Mouse (Mus musculus) MEL (cell line): ENCODE measurements at regions not wholly inside any gene's neighbourhood (a gene's known extent, or its start where the extent isn't known, plus 50 kb on each side); places are given as distances from the start of the nearest gene placed in this dataset.

Experiments used
- DNase-seq: peaks from one replicate; pipeline ENCODE4 v3.0.0; 2011; ENCODE audit warnings: low read depth, low spot score
- H3K27ac ChIP-seq: 2 replicates; pipeline ENCODE4 v1.5.1; 2012; ENCODE audit warnings: low read depth, mild to moderate bottlenecking, control low read depth, low read length, moderate library complexity; ENCODE audit not compliant: control insufficient read depth
- H3K27me3 ChIP-seq, 2 experiments: fragments of 150-350 bp in 1 of 2; sonication (generic) in 1 of 2; 2 replicates each; pipeline ENCODE4 v1.6.1; 2012; ENCODE audit warnings: low read length in 2 of 2, mild to moderate bottlenecking in 2 of 2, improper control_type of control experiment in 1 of 2, moderate library complexity in 1 of 2; ENCODE audit not compliant: insufficient read depth in 2 of 2, control insufficient read depth in 1 of 2
- H3K36me3 ChIP-seq, 2 experiments: 2 replicates each; pipeline ENCODE4 v1.6.1; 2012 to 2014; ENCODE audit warnings: low read length in 2 of 2, improper control_type of control experiment in 1 of 2, inconsistent platforms in 1 of 2, mild to moderate bottlenecking in 1 of 2; ENCODE audit not compliant: insufficient read depth in 2 of 2, control insufficient read depth in 1 of 2
- H3K4me1 ChIP-seq, 2 experiments: fragments of 150-350 bp in 1 of 2; sonication (generic) in 1 of 2; 2 replicates each; pipeline ENCODE4 v1.6.1; 2012; ENCODE audit warnings: low read length in 2 of 2, improper control_type of control experiment in 1 of 2, mild to moderate bottlenecking in 1 of 2; ENCODE audit not compliant: insufficient read depth in 2 of 2, control insufficient read depth in 1 of 2
- H3K4me3 ChIP-seq, 2 experiments: fragments of 150-350 bp in 1 of 2; sonication (generic) in 1 of 2; 2 replicates each; pipeline ENCODE4 v1.5.1; 2012; ENCODE audit warnings: low read depth in 2 of 2, low read length in 2 of 2, mild to moderate bottlenecking in 2 of 2, moderate library complexity in 2 of 2, control low read depth in 1 of 2, improper control_type of control experiment in 1 of 2; ENCODE audit not compliant: control insufficient read depth in 1 of 2, insufficient read depth in 1 of 2
- H3K79me2 ChIP-seq: 2 replicates; pipeline ENCODE4 v1.6.1; 2012; ENCODE audit warnings: mild to moderate bottlenecking, low read length, moderate library complexity; ENCODE audit not compliant: control insufficient read depth, poor library complexity, insufficient read depth
- H3K9ac ChIP-seq: 2 replicates; pipeline ENCODE4 v1.6.1; 2012; ENCODE audit warnings: low read depth, mild to moderate bottlenecking, control low read depth, low read length, moderate library complexity; ENCODE audit not compliant: control insufficient read depth, poor library complexity, severe bottlenecking
- H3K9me3 ChIP-seq: fragments of 150-350 bp; sonication (generic); replicated peaks from 2 replicates; pipeline ENCODE4 v1.6.1; 2012; ENCODE audit warnings: mild to moderate bottlenecking, low read length, improper control_type of control experiment, moderate library complexity; ENCODE audit not compliant: insufficient read depth
- BHLHE40 ChIP-seq: IDR thresholded peaks from 2 replicates; pipeline ENCODE4 v1.6.1; 2012; ENCODE audit warnings: low read depth, mild to moderate bottlenecking, inconsistent platforms, low read length, improper control_type of control experiment, borderline replicate concordance
- CTCF ChIP-seq, 3 experiments: IDR thresholded peaks in 2 of 3; conservative IDR thresholded peaks in 1 of 3; 2 replicates each; pipeline ENCODE4 v1.5.1; 2011 to 2012; ENCODE audit warnings: low read length in 3 of 3, low read depth in 2 of 3, mild to moderate bottlenecking in 2 of 3, improper control_type of control experiment in 1 of 3, inconsistent platforms in 1 of 3, mixed read lengths in 1 of 3, moderate library complexity in 1 of 3; ENCODE audit not compliant: control insufficient read depth in 1 of 3, insufficient read depth in 1 of 3, poor library complexity in 1 of 3, severe bottlenecking in 1 of 3
- E2F4 ChIP-seq: IDR thresholded peaks from 2 replicates; pipeline ENCODE4 v1.6.1; 2011; ENCODE audit warnings: low read depth, low read length, improper control_type of control experiment, borderline replicate concordance
- ELF1 ChIP-seq: IDR thresholded peaks from 2 replicates; pipeline ENCODE4 v1.6.1; 2014; ENCODE audit warnings: low read depth, mild to moderate bottlenecking, inconsistent platforms, low read length, improper control_type of control experiment, moderate library complexity
- GABPA ChIP-seq: IDR thresholded peaks from 2 replicates; pipeline ENCODE4 v1.6.1; 2012; ENCODE audit warnings: low read depth, mild to moderate bottlenecking, inconsistent platforms, low read length, improper control_type of control experiment, moderate library complexity
- GATA1 ChIP-seq: IDR thresholded peaks from 2 replicates; pipeline ENCODE4 v1.6.1; 2011; ENCODE audit warnings: low read depth, low read length, improper control_type of control experiment
- HCFC1 ChIP-seq: IDR thresholded peaks from 2 replicates; pipeline ENCODE4 v1.6.1; 2012; ENCODE audit warnings: low read depth, mild to moderate bottlenecking, inconsistent platforms, low read length, improper control_type of control experiment, moderate library complexity
- KAT2A ChIP-seq: conservative IDR thresholded peaks from 2 replicates; pipeline ENCODE4 v1.6.1; 2012; ENCODE audit warnings: low read depth, low read length, improper control_type of control experiment, inconsistent platforms
- MAFK ChIP-seq: IDR thresholded peaks from 2 replicates; pipeline ENCODE4 v1.6.1; 2011; ENCODE audit warnings: low read depth, mild to moderate bottlenecking, low read length, improper control_type of control experiment, borderline replicate concordance
- MAX ChIP-seq: IDR thresholded peaks from 2 replicates; pipeline ENCODE4 v1.6.1; 2011; ENCODE audit warnings: low read length, improper control_type of control experiment
- MEF2A ChIP-seq: IDR thresholded peaks from 2 replicates; pipeline ENCODE4 v1.6.1; 2014; ENCODE audit warnings: low read depth, mild to moderate bottlenecking, inconsistent platforms, low read length, improper control_type of control experiment; ENCODE audit not compliant: poor library complexity, insufficient replicate concordance, severe bottlenecking; ENCODE audit errors: extremely low read depth
- MYB ChIP-seq: IDR thresholded peaks from 2 replicates; pipeline ENCODE4 v1.6.1; 2011; ENCODE audit warnings: mild to moderate bottlenecking, low read depth, low read length, improper control_type of control experiment
- MYC ChIP-seq: IDR thresholded peaks from 2 replicates; pipeline ENCODE4 v1.6.1; 2011; ENCODE audit warnings: low read depth, mild to moderate bottlenecking, low read length, improper control_type of control experiment, moderate library complexity
- POLR2A ChIP-seq, 2 experiments: IDR thresholded peaks; 2 replicates each; pipeline ENCODE4 v1.6.1; 2011 to 2012; ENCODE audit warnings: low read length in 2 of 2, mild to moderate bottlenecking in 2 of 2, control low read depth in 1 of 2, improper control_type of control experiment in 1 of 2, low read depth in 1 of 2, moderate library complexity in 1 of 2; ENCODE audit not compliant: control insufficient read depth in 1 of 2, insufficient read depth in 1 of 2, poor library complexity in 1 of 2
- POLR2AphosphoS2 ChIP-seq: IDR thresholded peaks from 2 replicates; pipeline ENCODE4 v1.6.1; 2011; ENCODE audit warnings: low read length, improper control_type of control experiment
- POLR2AphosphoS5 ChIP-seq: IDR thresholded peaks from 2 replicates; pipeline ENCODE4 v1.6.1; 2012; ENCODE audit warnings: low read depth, borderline replicate concordance, mild to moderate bottlenecking, inconsistent platforms, low read length, moderate library complexity, mixed read lengths
- RAD21 ChIP-seq: IDR thresholded peaks from 2 replicates; pipeline ENCODE4 v1.6.1; 2011; ENCODE audit warnings: mild to moderate bottlenecking, low read depth, low read length, improper control_type of control experiment
- SIN3A ChIP-seq: IDR thresholded peaks from 2 replicates; pipeline ENCODE4 v1.6.1; 2012; ENCODE audit warnings: low read length, improper control_type of control experiment, inconsistent platforms
- TAL1 ChIP-seq: IDR thresholded peaks from 2 replicates; pipeline ENCODE4 v1.6.1; 2012; ENCODE audit warnings: mild to moderate bottlenecking, inconsistent platforms, low read length, moderate library complexity, mixed read lengths
- UBTF ChIP-seq: IDR thresholded peaks from 2 replicates; pipeline ENCODE4 v1.6.1; 2012; ENCODE audit warnings: low read depth, mild to moderate bottlenecking, inconsistent platforms, low read length, improper control_type of control experiment, moderate library complexity, borderline replicate concordance; ENCODE audit not compliant: insufficient read depth
- USF1 ChIP-seq: IDR thresholded peaks from 2 replicates; pipeline ENCODE4 v1.6.1; 2014; ENCODE audit warnings: low read depth, mild to moderate bottlenecking, inconsistent platforms, low read length, improper control_type of control experiment, moderate library complexity
- USF2 ChIP-seq, 2 experiments: IDR thresholded peaks; 2 replicates each; pipeline ENCODE4 v1.6.1; 2011 to 2012; ENCODE audit warnings: improper control_type of control experiment in 2 of 2, low read length in 2 of 2, borderline replicate concordance in 1 of 2, inconsistent platforms in 1 of 2, low read depth in 1 of 2, mild to moderate bottlenecking in 1 of 2; ENCODE audit not compliant: insufficient read depth in 1 of 2
- ZMIZ1 ChIP-seq: IDR thresholded peaks from 2 replicates; pipeline ENCODE4 v1.6.1; 2012; ENCODE audit warnings: low read depth, mild to moderate bottlenecking, inconsistent platforms, low read length, improper control_type of control experiment, moderate library complexity
- ZNF384 ChIP-seq: IDR thresholded peaks from 2 replicates; pipeline ENCODE4 v1.6.1; 2012; ENCODE audit warnings: low read depth, mild to moderate bottlenecking, inconsistent platforms, low read length, improper control_type of control experiment

DNA sequence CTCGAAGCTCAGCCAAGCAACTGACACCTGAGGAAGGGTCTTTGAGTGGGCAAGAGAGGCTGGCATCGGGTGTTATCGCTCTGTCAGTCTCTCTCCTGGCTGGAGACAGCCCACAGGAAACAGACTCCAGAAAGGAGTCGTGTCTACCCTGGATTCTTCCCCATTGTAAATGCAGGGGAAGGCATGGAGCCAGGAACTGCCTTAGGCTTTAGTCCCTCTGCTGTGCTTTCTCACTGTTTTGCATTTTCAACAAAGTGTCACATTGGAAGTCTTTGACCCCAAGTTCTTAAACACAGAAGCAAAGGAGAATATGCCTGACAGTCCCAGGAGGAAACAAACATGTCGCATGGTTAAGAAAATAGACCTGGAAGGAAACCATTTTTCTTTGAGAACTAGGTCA lies 480.4 kb upstream of the Atp11b start:
- Histone ChIP-seq H3K27ac (no peak overlapping the region), H3K27me3 (no peaks in the 10 kb centered on the region; a peak in 1 of 4 replicates), H3K79me2 (no peaks in the 10 kb centered on the region), H3K4me3 (no peak overlapping the region), H3K9me3 (no peaks in the 10 kb centered on the region), H3K9ac (no peak overlapping the region), H3K36me3 (no peaks in the 10 kb centered on the region), H3K4me1 (no peaks in the 10 kb centered on the region)
- TF ChIP-seq CTCF (IDR thresholded peaks at IDR 0.05 in 2 of 3, conservative IDR thresholded peaks at IDR 0.05 in 1 of 3; ENCODE audit: control insufficient read depth in 1 of 3, insufficient read depth in 1 of 3, low read depth in 2 of 3, low read length in 3 of 3, poor library complexity in 1 of 3, severe bottlenecking in 1 of 3) (no peak), POLR2AphosphoS2 (no peak), TAL1 (no peak), UBTF (no peak), USF1 (no peak), USF2 (IDR thresholded peaks at IDR 0.05; ENCODE audit: borderline replicate concordance in 1 of 2, insufficient read depth in 1 of 2, low read depth in 1 of 2, low read length in 2 of 2) (no peak), ZNF384 (no peak), RAD21 (no peak), MYC (no peak), GATA1 (no peak), MAFK (no peak)
- no peak for DNase-seq

GRCm38 (mm10) chr3:35280981-35281380 lies 472.9 kb upstream of the Atp11b start:
- H3K36me3 ChIP-seq, result no peaks in the 10 kb centered on the region

DNA sequence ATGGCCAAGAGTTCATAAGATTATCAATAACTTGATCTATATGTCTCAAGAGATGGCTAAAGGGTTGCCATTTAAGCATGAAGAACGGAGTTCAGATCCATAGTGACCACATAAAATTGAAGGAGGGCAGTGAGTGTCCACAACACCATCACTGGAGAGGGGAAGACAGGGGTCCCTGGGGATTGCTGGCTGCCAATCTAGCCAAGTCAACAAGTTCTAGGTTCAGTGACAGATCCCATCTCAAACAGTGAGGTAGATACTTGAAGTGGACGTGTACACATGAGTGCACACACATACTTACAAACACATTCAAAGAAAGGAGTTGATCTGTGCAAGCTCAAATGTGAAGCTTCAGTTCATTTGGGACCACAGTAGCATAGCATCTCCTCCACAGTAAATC lies 471.8 kb upstream of the Atp11b start:
- H3K79me2 ChIP-seq, result no peaks in the 10 kb centered on the region

More at GRCm38 (mm10) chr3:35280981-35281380, 472.9 kb upstream of the Atp11b start:
- Histone ChIP-seq H3K27ac (no peak overlapping the region), H3K4me1 (no peaks in the 10 kb centered on the region)
- TF ChIP-seq TAL1, result no peak
- TF ChIP-seq ELF1, result no peak
- TF ChIP-seq POLR2AphosphoS5, result no peak
- TF ChIP-seq ZNF384, result no peak
- TF ChIP-seq BHLHE40, result no peak
- TF ChIP-seq MAFK, result no peak
- TF ChIP-seq MAX, result no peak
- no peak for TF ChIP-seq ZMIZ1
- no peak for TF ChIP-seq USF1
- TF ChIP-seq E2F4, result no peak
- TF ChIP-seq, all 39 proteins: peak for 0
- H3K4me3 ChIP-seq, result no peak overlapping the region
- H3K9ac ChIP-seq, result no peak overlapping the region
- DNase-seq, result no peak
- no peaks in the 10 kb centered on the region for H3K9me3 ChIP-seq
- H3K27me3 ChIP-seq, result no peaks in the 10 kb centered on the region
- no peaks in the 10 kb centered on the region for H3K79me2 ChIP-seq

More for the DNA sequence above, 471.8 kb upstream of the Atp11b start:
- no peak for DNase-seq
- Histone ChIP-seq H3K36me3 (no peaks in the 10 kb centered on the region), H3K27me3 (no peaks in the 10 kb centered on the region), H3K27ac (no peak overlapping the region), H3K9ac (no peak overlapping the region)
- TF ChIP-seq MYC (no peak), MEF2A (no peak), SIN3A (no peak), KAT2A (no peak), HCFC1 (no peak), MAFK (no peak), POLR2A (IDR thresholded peaks at IDR 0.05; ENCODE audit: control insufficient read depth in 1 of 2, insufficient read depth in 1 of 2, low read depth in 1 of 2, low read length in 2 of 2, poor library complexity in 1 of 2) (no peak), GABPA (no peak), MYB (no peak), UBTF (no peak), ELF1 (no peak)
- TF ChIP-seq, all 39 proteins: peak for 0
- no peaks in the 10 kb centered on the region for H3K9me3 ChIP-seq
- H3K4me1 ChIP-seq, result no peaks in the 10 kb centered on the region
- H3K4me3 ChIP-seq, result no peak overlapping the region
